Mouse (Mus musculus): ENCODE data around the gene Ttc41. TPM values are rescaled to one million over a fixed set of nuclear protein-coding genes. Genes with fewer than 3 reads are reported as not detected.

Gene Ttc41
- polyA plus RNA-seq, 1 experiment = 2.9 TPM

DNA sequence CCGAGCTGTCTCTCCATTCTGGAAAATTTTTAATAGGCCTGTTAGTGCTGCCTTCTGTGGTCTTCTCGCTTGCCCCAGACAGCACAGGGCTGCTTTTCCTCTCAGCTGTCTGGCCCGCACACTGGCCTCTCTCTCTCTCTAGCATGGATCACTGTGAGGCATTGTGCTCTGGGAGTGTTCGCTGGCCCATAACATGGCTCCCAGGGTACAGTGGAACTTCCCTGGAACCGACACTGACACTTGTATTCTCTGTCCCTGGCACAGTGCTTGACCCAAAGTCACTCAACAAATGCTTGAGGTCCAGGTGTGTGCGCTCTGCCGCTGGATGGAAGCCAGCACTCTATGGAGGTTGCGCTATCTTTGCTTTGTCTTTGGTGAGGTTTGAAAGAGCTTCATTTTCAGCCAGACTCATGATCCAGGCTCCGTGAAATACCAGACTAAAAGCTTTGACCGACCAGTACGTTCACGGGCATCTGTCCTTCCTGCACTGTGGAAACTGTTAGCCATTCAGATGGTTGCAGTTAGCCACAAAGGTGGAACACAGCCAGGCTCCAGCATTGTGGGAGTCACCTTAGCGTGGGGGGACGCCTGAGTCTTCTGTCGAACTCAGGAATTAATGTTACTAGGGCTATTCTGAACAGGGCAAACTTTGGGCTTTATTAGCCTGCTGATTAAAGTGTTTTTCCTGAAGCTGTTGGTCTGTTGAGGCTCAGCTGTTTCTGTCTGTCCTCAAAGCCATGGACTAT is 102.6 kb downstream of the Ttc41 start:
- TF ChIP-seq CTCF (IDR thresholded peaks at IDR 0.05; ENCODE audit: borderline replicate concordance, insufficient read depth, low read depth, low read length) (no peak), POLR2A (IDR thresholded peaks at IDR 0.05; ENCODE audit: borderline replicate concordance, insufficient read depth, low read length) (no peak)
- H3K4me3 ChIP-seq (replicated peaks; ENCODE audit: insufficient read depth, low read depth, low read length) = no peak overlapping the region
- no peak for DNase-seq
- H3K27me3 ChIP-seq (ENCODE audit: control insufficient read depth, insufficient read depth, low read length) = no peaks in the 10 kb centered on the region
- WGBS = 63% methylated on average over 15 of the region's 15 CpGs
- no peak overlapping the region for H3K27ac ChIP-seq (ENCODE audit: insufficient read depth, low read length)
- peaks cover 17% of the 10 kb centered on the region for H3K4me1 ChIP-seq (ENCODE audit: control insufficient read depth, insufficient read depth, low read length)

- no peak overlapping the region for H3K4me3 ChIP-seq (replicated peaks; ENCODE audit: insufficient read depth, low read depth, low read length)
- H3K4me1 ChIP-seq (ENCODE audit: control insufficient read depth, insufficient read depth, low read length) = peaks cover 20% of the 10 kb centered on the region
- no peak for TF ChIP-seq POLR2A (IDR thresholded peaks at IDR 0.05; ENCODE audit: borderline replicate concordance, insufficient read depth, low read length)
- TF ChIP-seq CTCF (IDR thresholded peaks at IDR 0.05; ENCODE audit: borderline replicate concordance, insufficient read depth, low read depth, low read length) = no peak
- no peaks in the 10 kb centered on the region for H3K27me3 ChIP-seq (ENCODE audit: control insufficient read depth, insufficient read depth, low read length)
- no peak overlapping the region; the same call in 1 of the 2 replicates for H3K27ac ChIP-seq (ENCODE audit: insufficient read depth, low read length)
- 17% methylated on average over 9 of the region's 9 CpGs for WGBS
- peak; percentile 40 to 64 for DNase-seq
Observed at GRCm38 (mm10) chr10:86810000-86810399, 104.4 kb downstream of the Ttc41 start.

DNA sequence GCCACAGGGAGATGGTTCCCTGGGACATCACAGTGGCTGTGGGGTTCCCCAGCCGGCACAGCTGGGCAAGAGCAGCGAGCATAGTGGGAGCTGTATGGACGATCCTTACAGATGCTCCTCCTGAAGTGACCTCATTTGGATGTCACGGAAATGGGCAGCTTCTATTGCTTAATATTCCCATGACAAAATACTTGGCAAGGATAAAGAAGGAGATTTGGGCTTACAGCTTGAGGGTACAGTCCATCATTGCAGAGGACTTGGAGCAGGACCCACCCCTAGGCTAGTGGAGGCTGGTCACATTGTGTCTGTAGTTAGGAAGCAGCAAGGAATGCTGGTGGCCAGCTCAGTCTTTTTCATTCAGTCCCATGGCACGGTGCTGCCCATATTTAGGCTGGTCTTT is 105.0 kb downstream of the Ttc41 start:
- 86% methylated on average over 5 of the region's 5 CpGs for WGBS
- TF ChIP-seq CTCF (IDR thresholded peaks at IDR 0.05; ENCODE audit: borderline replicate concordance, insufficient read depth, low read depth, low read length) = no peak
- TF ChIP-seq POLR2A (IDR thresholded peaks at IDR 0.05; ENCODE audit: borderline replicate concordance, insufficient read depth, low read length) = no peak
- Histone ChIP-seq H3K27ac (ENCODE audit: insufficient read depth, low read length) (no peak overlapping the region), H3K4me3 (replicated peaks; ENCODE audit: insufficient read depth, low read depth, low read length) (no peak overlapping the region), H3K27me3 (ENCODE audit: control insufficient read depth, insufficient read depth, low read length) (no peaks in the 10 kb centered on the region), H3K4me1 (ENCODE audit: control insufficient read depth, insufficient read depth, low read length) (peaks cover 20% of the 10 kb centered on the region)
- DNase-seq = no peak

DNA sequence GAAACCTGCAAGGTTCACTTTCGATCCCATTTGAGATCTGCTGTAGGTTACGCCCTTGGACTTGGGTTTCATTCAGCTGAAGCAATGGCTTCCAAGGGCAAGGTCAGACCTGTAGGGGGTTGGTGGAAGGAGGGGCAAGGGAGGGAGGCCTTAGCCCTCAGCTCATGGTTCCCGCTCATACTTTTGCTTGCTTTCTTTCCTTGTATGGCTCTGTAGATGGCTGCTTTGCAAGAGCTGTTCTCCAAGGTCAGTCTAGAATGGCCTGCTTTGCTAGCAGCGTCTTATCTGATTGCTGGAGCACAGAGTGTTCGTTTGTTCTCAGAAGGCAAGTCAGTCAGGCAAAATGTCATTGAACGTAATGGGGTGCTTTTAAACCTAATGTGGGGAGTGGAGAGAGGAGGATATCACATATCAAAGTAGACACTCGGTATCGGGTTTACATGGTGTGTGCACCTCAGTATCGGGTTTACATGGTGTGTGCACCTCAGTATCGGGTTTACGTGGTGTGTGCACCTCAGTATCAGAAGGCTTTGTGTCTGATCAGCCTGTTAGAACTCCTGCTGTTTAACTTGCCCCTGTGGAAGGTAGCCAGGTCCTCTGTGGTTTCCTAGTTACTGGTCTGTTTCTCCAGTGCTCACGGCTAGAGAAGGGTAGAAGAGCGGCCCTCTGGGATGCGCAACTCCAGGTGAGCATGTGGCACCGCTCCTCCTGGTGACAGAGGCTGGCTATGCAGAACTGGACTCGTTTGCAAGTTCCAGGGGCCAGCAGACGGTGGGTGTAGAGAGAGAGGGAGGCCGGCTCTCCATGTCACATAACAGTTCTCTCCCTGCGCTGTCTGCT is 108.9 kb downstream of the Ttc41 start:
- DNase-seq = no peak
- Histone ChIP-seq H3K4me3 (replicated peaks; ENCODE audit: insufficient read depth, low read depth, low read length) (no peak overlapping the region), H3K4me1 (ENCODE audit: control insufficient read depth, insufficient read depth, low read length) (peaks cover 18% of the 10 kb centered on the region), H3K27me3 (ENCODE audit: control insufficient read depth, insufficient read depth, low read length) (no peaks in the 10 kb centered on the region), H3K27ac (ENCODE audit: insufficient read depth, low read length) (no peak overlapping the region)
- TF ChIP-seq CTCF (IDR thresholded peaks at IDR 0.05; ENCODE audit: borderline replicate concordance, insufficient read depth, low read depth, low read length) (no peak), POLR2A (IDR thresholded peaks at IDR 0.05; ENCODE audit: borderline replicate concordance, insufficient read depth, low read length) (no peak)
- WGBS = 85% methylated on average over 19 of the region's 19 CpGs

DNA sequence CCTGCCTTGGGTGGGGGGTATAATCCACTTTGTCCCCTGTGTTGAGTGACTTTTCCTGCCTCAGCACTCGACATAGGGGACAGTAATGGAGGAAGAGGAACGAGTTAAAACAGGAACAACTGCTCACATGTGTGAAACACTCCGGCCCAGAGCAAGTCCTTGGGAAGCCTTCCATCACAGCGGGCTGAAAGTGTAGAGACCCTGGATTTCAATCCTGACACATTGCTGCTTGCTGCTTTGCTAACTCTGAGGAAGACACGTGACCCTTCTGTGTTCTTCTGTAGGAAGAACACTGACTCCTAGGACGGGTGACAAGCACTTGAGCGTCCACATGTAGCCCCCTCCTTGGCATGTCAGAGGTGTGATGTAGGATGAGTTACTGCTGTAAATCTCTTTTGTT is 109.5 kb downstream of the Ttc41 start:
- WGBS = 89% methylated on average over 7 of the region's 7 CpGs
- no peak for DNase-seq
- Histone ChIP-seq H3K27me3 (ENCODE audit: control insufficient read depth, insufficient read depth, low read length) (no peaks in the 10 kb centered on the region), H3K4me3 (replicated peaks; ENCODE audit: insufficient read depth, low read depth, low read length) (no peak overlapping the region), H3K27ac (ENCODE audit: insufficient read depth, low read length) (no peak overlapping the region), H3K4me1 (ENCODE audit: control insufficient read depth, insufficient read depth, low read length) (peaks cover 12% of the 10 kb centered on the region)
- TF ChIP-seq CTCF (IDR thresholded peaks at IDR 0.05; ENCODE audit: borderline replicate concordance, insufficient read depth, low read depth, low read length) (no peak), POLR2A (IDR thresholded peaks at IDR 0.05; ENCODE audit: borderline replicate concordance, insufficient read depth, low read length) (no peak)

GRCm38 (mm10) chr10:86819649-86820165 is 114.1 kb downstream of the Ttc41 start:
- 41% methylated on average over 8 of the region's 8 CpGs for WGBS
- DNase-seq = peak in 1 of 2 experiments; percentile 26
- H3K27ac ChIP-seq (ENCODE audit: insufficient read depth, low read length) = no peak overlapping the region

DNA sequence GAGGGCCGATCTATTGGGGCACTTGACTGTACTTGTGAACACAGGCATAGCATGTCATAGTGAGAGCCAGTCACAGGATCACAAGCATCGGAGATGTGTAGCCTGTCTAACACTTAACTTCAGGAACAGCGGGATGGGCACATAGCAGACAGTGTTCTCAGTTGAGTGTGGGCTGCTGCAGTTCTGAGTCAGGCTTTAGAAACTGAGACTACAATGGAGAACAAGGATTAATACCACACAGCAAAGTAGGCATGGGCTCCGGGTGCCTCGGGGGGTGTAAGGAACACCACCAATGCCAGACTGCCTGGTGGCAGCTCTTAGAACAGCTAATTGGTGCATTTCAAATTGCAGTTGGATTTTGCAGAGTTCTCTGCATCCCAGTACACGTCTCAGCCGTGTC is 115.4 kb downstream of the Ttc41 start:
- TF ChIP-seq CTCF (IDR thresholded peaks at IDR 0.05; ENCODE audit: borderline replicate concordance, insufficient read depth, low read depth, low read length) (no peak), POLR2A (IDR thresholded peaks at IDR 0.05; ENCODE audit: borderline replicate concordance, insufficient read depth, low read length) (no peak)
- WGBS = 92% methylated on average over 7 of the region's 7 CpGs
- Histone ChIP-seq H3K4me1 (ENCODE audit: control insufficient read depth, insufficient read depth, low read length) (peaks cover 6% of the 10 kb centered on the region), H3K27me3 (ENCODE audit: control insufficient read depth, insufficient read depth, low read length) (no peaks in the 10 kb centered on the region), H3K27ac (ENCODE audit: insufficient read depth, low read length) (no peak overlapping the region), H3K4me3 (replicated peaks; ENCODE audit: insufficient read depth, low read depth, low read length) (no peak overlapping the region)
- DNase-seq = no peak

More at GRCm38 (mm10) chr10:86819649-86820165, 114.1 kb downstream of the Ttc41 start:
- Histone ChIP-seq H3K4me1 (ENCODE audit: control insufficient read depth, insufficient read depth, low read length) (no peaks in the 10 kb centered on the region; the same call in 1 of the 2 replicates), H3K4me3 (replicated peaks; ENCODE audit: insufficient read depth, low read depth, low read length) (no peak overlapping the region), H3K27me3 (ENCODE audit: control insufficient read depth, insufficient read depth, low read length) (no peaks in the 10 kb centered on the region)
- no peak for TF ChIP-seq POLR2A (IDR thresholded peaks at IDR 0.05; ENCODE audit: borderline replicate concordance, insufficient read depth, low read length)
- no peak for TF ChIP-seq CTCF (IDR thresholded peaks at IDR 0.05; ENCODE audit: borderline replicate concordance, insufficient read depth, low read depth, low read length)

Measured in cerebellum, adult 2 months (tissue).